Mouse (Mus musculus): ENCODE data around the gene Prph.

The Prph gene

GRCm38 (mm10) chr15:99055040-99055439, at the start of gene Prph:
Gene Prph (plus strand): TSS chr15:99055174.
- no peak for DNase-seq

GRCm38 (mm10) chr15:99008801-99009241, 46.2 kb upstream of the Prph start:
- no peak for DNase-seq

GRCm38 (mm10) chr15:99010896-99011295, 44.1 kb upstream of the Prph start:
- no peak for DNase-seq

GRCm38 (mm10) chr15:99011946-99012345, 43.0 kb upstream of the Prph start:
- no peak for DNase-seq

- no peak for DNase-seq
Measured at GRCm38 (mm10) chr15:99014496-99015030, 40.4 kb upstream of the Prph start.

- no peak for DNase-seq
Measured at GRCm38 (mm10) chr15:99017355-99017761, 37.6 kb upstream of the Prph start.

- DNase-seq = no peak
Measured at GRCm38 (mm10) chr15:99017986-99018385, 37.0 kb upstream of the Prph start.

GRCm38 (mm10) chr15:99018630-99019029, 36.3 kb upstream of the Prph start:
- no peak for DNase-seq

- DNase-seq = no peak
Measured at GRCm38 (mm10) chr15:99019436-99019835, 35.5 kb upstream of the Prph start.

GRCm38 (mm10) chr15:99020171-99020570, 34.8 kb upstream of the Prph start:
- DNase-seq = no peak

- no peak for DNase-seq
Measured at GRCm38 (mm10) chr15:99021255-99021654, 33.7 kb upstream of the Prph start.

- DNase-seq = peak; percentile 90
Measured at GRCm38 (mm10) chr15:99024668-99025314, 30.2 kb upstream of the Prph start.

- DNase-seq = no peak
Measured at GRCm38 (mm10) chr15:99025414-99025813, 29.6 kb upstream of the Prph start.

- DNase-seq = peak; percentile 28
Measured at GRCm38 (mm10) chr15:99026259-99026658, 28.7 kb upstream of the Prph start.

GRCm38 (mm10) chr15:99027116-99027515, 27.9 kb upstream of the Prph start:
- no peak for DNase-seq

GRCm38 (mm10) chr15:99028874-99029458, 26.0 kb upstream of the Prph start:
- DNase-seq = no peak

- peak; percentile 51 for DNase-seq
Measured at GRCm38 (mm10) chr15:99029619-99030584, 25.1 kb upstream of the Prph start, which contains the start of gene Tuba1c. Gene Tuba1c (plus strand): TSS chr15:99029891.

- DNase-seq = no peak
Measured at GRCm38 (mm10) chr15:99030585-99031387, 24.2 kb upstream of the Prph start.

GRCm38 (mm10) chr15:99031388-99031675, 23.6 kb upstream of the Prph start:
- DNase-seq = no peak

- no peak for DNase-seq
Measured at GRCm38 (mm10) chr15:99032041-99032725, 22.8 kb upstream of the Prph start.

- DNase-seq = no peak
Measured at GRCm38 (mm10) chr15:99032726-99033250, 22.2 kb upstream of the Prph start.

Data from right cerebral cortex, postnatal 14 days (tissue).